Mouse (Mus musculus) embryonic facial prominence, embryonic 10.5 days (tissue): Measurements from ENCODE around the gene H2-M5. TPM values are rescaled to one million over a fixed set of nuclear protein-coding genes. Genes with fewer than 3 reads are reported as not detected.
A peak's percentile ranks its signal among the peaks of the same experiment; 100 is the strongest.
"Not testable (repeated sequence)": the region's sequence is repeated elsewhere in the genome, so short reads cannot be mapped to it uniquely, and the experiment has no call there.

Experiments used
- DNase-seq: peaks from one replicate; pipeline ENCODE4 v3.0.0-alpha.2; 2017; ENCODE audit warnings: low spot score
- H3K27ac ChIP-seq: fragments of 300-500 bp; sonication (generic); replicated peaks from 2 replicates; pipeline ENCODE4 v1.5.1; 2016; ENCODE audit warnings: mild to moderate bottlenecking
- H3K27me3 ChIP-seq: fragments of 300-500 bp; sonication (generic); replicated peaks from 2 replicates; pipeline ENCODE4 v1.6.1; 2016; ENCODE audit warnings: low read depth, mild to moderate bottlenecking; ENCODE audit not compliant: poor library complexity, severe bottlenecking
- H3K36me3 ChIP-seq: fragments of 300-500 bp; sonication (generic); replicated peaks from 2 replicates; pipeline ENCODE4 v1.6.1; 2016; ENCODE audit warnings: mild to moderate bottlenecking, moderate library complexity
- H3K4me1 ChIP-seq: fragments of 300-500 bp; sonication (generic); 2 replicates; pipeline ENCODE4 v1.6.1; 2016
- H3K4me3 ChIP-seq: fragments of 300-500 bp; sonication (generic); 2 replicates; pipeline ENCODE4 v1.5.1; 2016; ENCODE audit warnings: mild to moderate bottlenecking, moderate library complexity
- H3K9me3 ChIP-seq: fragments of 300-500 bp; sonication (generic); 2 replicates; pipeline ENCODE4 v1.6.1; 2016; ENCODE audit warnings: mild to moderate bottlenecking
- WGBS: fragments of 180-500 bp; shearing (Covaris S2); methylation state at CpG from one replicate; pipeline ENCODE4 v1.1.7; 2016; 5-methylcytosine and 5-hydroxymethylcytosine counted together
- polyA plus RNA-seq: library from polyadenylated mRNA; unstranded; fragments of >200 nt; fragmentation: Nextera tagmentation; extraction: Ambion mirVana; gene quantifications from 2 replicates; pipeline ENCODE4 v1.2.1, GENCODE M21; 2016

H2-M5 gene
- 0.52 and 0.87 TPM in 2 replicates for polyA plus RNA-seq

DNA sequence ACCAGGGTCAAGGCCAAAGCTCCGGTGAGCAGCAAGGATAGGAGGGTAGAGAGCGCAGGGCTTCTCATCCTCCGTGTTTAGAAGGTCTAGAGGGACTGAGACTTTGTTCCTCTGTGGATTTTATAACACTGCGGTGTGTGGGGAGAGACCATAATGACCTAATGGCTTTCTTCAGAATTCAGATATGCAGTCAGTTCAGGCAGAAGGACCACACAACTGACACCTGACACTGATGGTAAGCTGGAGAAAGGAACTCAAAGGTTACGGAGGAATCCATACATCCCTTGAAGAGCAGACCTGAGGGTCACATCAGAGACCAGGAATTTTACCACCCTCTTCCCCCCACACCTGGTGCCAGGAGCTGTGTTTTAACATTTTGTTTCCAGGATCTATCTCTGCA is at the start of gene H2-M5:
H2-M5 (minus strand) TSS at position 101 of the 400 bp plus-strand sequence.
- Histone ChIP-seq H3K27me3 (peaks cover 49% of the 10 kb centered on the region), H3K4me1 (0 out of 2 replicates have a peak, but pooled peaks cover 6% of the 10 kb centered on the region), H3K4me3 (peak within 1 kb of the TSS; percentile 29), H3K36me3 (no peaks in the 10 kb centered on the region), H3K9me3 (no peaks in the 10 kb centered on the region), H3K27ac (no peak within 1 kb of the TSS)
- DNase-seq = no peak
- 15% methylated on average over 5 of the region's 5 CpGs for WGBS

DNA sequence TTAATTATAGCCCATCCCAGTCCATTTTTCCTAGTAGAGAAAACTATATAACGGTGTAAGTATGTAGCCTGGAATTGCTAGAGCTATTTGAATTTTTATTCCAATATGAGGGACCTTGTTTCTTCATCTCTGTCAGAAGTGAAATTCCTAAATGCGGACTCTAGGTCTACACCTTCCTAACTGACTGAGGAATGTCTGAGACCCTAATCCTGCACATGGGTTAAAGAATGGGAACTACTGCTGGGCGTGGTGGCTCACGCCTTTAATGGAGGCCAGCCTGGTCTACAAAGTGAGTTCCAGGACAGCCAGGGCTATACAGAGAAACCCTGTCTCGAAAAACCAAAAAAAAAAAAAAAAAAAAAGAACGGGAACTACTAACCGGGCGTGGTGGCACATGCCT is 39.8 kb upstream of the H2-M5 start:
- no peaks in the 10 kb centered on the region for H3K9me3 ChIP-seq
- DNase-seq = no peak
- WGBS = 72% methylated on average over 8 of the region's 8 CpGs

DNA sequence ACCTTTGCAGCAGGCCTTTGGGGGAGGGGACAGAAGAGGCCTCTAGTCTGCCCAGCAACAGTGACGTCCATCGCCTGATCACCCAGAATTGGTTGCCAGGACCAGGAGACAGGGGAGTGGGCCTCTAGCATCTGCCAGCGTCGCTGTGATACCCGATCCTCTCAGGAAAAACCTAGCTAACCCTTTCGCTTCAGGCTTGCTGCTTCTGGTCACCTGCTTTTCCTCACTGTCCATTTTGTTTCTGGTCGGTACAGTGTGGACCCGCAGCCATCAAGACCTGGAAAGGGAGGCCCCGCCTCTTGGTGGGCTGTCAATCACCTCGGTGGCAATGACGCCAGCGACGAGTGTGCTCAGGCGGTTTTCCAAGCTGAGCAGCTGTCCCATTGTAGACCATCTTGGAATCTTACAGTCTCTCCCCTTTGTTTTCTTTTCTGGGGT is 39.4 kb upstream of the H2-M5 start:
- Histone ChIP-seq H3K9me3 (no peaks in the 10 kb centered on the region), H3K36me3 (no peaks in the 10 kb centered on the region), H3K4me3 (peak overlapping the region; percentile 54), H3K4me1 (peaks cover 17% of the 10 kb centered on the region; the same call in 1 of the 2 replicates), H3K27ac (peak overlapping the region; percentile 95), H3K27me3 (no peaks in the 10 kb centered on the region)
- under 1% methylated on average over 14 of the region's 14 CpGs for WGBS
- peak; percentile 97 for DNase-seq

More for the DNA sequence above, 39.8 kb upstream of the H2-M5 start:
- H3K4me1 ChIP-seq = peaks cover 17% of the 10 kb centered on the region; the same call in 1 of the 2 replicates
- H3K27me3 ChIP-seq = no peaks in the 10 kb centered on the region
- peak overlapping the region; percentile 95 for H3K27ac ChIP-seq
- H3K4me3 ChIP-seq = peak overlapping the region; percentile 54
- no peaks in the 10 kb centered on the region for H3K36me3 ChIP-seq

DNA sequence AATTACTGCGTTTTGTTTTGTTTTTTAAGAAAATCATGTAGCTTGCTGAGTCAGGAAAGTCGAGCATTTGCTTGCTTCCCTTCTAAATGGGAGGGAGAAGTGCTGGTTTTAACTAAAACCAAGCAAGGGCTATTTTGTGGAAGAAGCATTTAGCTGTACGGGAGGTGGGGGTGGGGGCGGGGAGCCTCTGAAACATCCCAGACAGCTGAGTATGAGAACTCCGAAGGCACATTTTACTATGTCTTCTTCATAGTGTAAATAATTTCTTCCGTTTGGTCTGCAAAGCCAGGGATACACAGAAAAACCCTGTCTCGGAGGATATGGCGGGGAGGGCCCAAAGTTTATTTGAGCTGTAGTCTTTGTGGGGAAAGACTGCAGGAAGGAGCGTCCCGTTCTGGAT is 38.9 kb upstream of the H2-M5 start:
- Histone ChIP-seq H3K9me3 (no peaks in the 10 kb centered on the region), H3K27ac (peak overlapping the region; percentile 95), H3K27me3 (no peaks in the 10 kb centered on the region), H3K4me1 (peaks cover 17% of the 10 kb centered on the region; the same call in 1 of the 2 replicates), H3K36me3 (no peaks in the 10 kb centered on the region), H3K4me3 (peak overlapping the region; percentile 54)
- 2% methylated on average over 10 of the region's 10 CpGs for WGBS
- DNase-seq = no peak

DNA sequence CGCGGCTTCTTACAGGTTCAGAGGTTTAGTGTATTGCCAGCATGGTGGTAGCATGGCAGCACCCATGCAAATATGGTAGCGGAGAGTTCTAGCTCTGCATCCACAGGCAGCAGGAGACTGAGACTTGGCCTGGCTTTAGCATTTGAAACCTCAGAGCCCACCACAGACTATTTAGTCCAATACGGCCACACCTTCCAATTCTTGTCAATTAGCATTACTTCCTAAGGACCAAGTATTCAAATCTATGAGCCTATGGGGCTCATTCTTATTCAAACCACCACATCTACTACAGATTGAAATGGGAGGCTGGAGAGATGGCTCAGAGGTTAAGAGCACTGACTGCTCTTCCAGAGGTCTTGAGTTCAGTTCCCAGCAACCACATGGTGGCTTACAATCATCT is 38.1 kb upstream of the H2-M5 start:
- Histone ChIP-seq H3K27me3 (no peaks in the 10 kb centered on the region), H3K27ac (peak overlapping the region; percentile 95)

DNA sequence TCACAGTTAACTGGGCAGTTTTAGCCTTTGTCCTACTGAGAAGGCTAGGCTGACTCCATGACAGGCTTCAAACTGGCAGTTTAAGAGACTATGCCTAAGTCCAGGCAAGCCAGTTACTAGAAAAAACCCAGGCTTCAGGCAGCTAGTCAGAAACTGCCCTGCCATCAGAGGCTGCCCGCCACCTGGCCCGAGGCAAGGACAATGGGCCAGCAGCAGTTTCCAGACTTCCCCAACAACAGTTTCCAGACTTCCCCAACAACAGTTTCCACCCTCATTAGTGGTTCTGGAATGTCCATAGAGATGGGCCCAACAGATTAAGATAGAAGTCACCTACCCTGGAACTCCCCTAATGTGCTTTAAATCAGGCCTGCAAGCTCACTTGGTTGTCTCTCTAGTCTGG is 37.1 kb upstream of the H2-M5 start:
- 83% methylated on average over 2 of the region's 2 CpGs for WGBS
- no peak for DNase-seq
- H3K27ac ChIP-seq = peak overlapping the region; percentile 0; the same call in 1 of the 2 replicates

More for the DNA sequence above, 38.1 kb upstream of the H2-M5 start:
- no peak for DNase-seq
- H3K36me3 ChIP-seq = no peaks in the 10 kb centered on the region
- no peak overlapping the region for H3K4me3 ChIP-seq
- H3K9me3 ChIP-seq = no peaks in the 10 kb centered on the region
- peaks cover 17% of the 10 kb centered on the region; the same call in 1 of the 2 replicates for H3K4me1 ChIP-seq
- 95% methylated on average over 4 of the region's 4 CpGs for WGBS

DNA sequence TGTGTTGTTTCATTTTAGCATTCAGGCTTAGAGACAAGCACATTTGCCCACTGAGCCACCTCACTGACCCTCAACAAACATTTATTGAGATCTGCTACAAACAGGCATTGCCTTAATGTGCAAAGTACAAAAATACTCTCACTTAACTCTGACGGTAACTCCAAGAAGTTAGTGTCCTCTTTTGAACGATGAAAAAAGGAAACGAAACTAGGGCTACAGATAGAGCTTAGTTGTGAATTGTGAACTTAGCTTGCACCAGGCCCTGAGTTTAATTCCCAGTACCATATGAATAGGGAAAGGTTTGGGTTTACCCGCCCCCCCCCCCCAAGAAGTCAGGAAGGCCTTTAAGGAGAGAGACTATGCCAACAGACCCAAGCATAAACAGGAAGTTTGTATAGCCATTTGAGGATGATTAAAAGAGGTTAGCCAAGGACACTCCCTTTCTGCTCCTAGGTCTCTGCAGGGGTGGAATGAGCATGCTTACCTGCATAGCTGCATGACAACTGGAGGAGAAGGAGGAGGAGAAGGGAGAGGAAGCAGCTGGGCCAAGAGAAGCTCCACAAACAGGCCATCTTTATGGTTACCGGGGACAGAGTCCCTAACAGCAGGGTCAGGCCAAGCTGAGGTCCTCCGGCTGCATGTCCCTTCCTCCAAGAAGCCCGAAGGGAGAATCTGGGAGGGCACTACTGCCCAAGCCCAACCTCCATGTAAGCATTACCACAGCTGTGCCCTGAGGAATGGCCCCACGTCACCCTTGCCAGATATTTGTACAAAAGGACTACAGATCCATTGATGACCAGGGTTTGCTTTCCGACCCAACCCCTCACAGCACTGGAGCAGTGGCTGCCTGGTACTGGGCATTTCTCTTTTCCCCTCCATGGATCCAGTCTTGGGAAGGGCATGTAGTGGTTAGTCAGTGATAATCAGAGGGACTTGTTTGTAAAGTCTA is 33.6 kb upstream of the H2-M5 start, which contains the start of gene Mog:
Mog (minus strand) TSS at position 771 of the 949 bp plus-strand sequence.
- WGBS = 70% methylated on average over 9 of the region's 9 CpGs
- no peak within 1 kb of the TSS for H3K27ac ChIP-seq
- no peak within 1 kb of the TSS for H3K4me3 ChIP-seq

More for the DNA sequence above, 37.1 kb upstream of the H2-M5 start:
- H3K9me3 ChIP-seq = no peaks in the 10 kb centered on the region
- H3K4me1 ChIP-seq = peaks cover 17% of the 10 kb centered on the region; the same call in 1 of the 2 replicates
- H3K36me3 ChIP-seq = no peaks in the 10 kb centered on the region
- H3K27me3 ChIP-seq = no peaks in the 10 kb centered on the region
- H3K4me3 ChIP-seq = no peak overlapping the region

DNA sequence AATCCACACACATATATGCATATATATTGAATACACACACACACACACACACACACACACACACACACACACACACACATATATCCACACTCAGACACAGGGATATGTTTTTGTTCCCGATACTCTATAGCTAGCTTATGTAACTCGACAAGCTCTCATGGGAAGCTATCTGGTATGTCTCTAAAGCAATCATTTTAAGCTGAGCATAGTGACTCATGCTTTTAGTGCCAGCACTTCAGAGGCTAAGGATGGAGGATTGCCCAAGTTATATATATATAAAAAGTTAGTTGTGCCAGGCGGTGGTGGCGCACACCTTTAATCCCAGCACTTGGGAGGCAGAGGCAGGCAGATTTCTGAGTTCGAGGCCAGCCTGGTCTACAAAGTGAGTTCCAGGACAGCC is 29.9 kb upstream of the H2-M5 start:
- H3K9me3 ChIP-seq, H3K27ac ChIP-seq, H3K4me1 ChIP-seq, DNase-seq, H3K36me3 ChIP-seq, H3K27me3 ChIP-seq, H3K4me3 ChIP-seq: not testable (repeated sequence)
- WGBS = 94% methylated on average over 5 of the region's 5 CpGs

More for the DNA sequence above, 33.6 kb upstream of the H2-M5 start, which contains the start of gene Mog:
- Histone ChIP-seq H3K36me3 (no peaks in the 10 kb centered on the region), H3K4me1 (peaks cover 7% of the 10 kb centered on the region; the same call in 1 of the 2 replicates), H3K9me3 (no peaks in the 10 kb centered on the region), H3K27me3 (no peaks in the 10 kb centered on the region)
- DNase-seq = no peak

DNA sequence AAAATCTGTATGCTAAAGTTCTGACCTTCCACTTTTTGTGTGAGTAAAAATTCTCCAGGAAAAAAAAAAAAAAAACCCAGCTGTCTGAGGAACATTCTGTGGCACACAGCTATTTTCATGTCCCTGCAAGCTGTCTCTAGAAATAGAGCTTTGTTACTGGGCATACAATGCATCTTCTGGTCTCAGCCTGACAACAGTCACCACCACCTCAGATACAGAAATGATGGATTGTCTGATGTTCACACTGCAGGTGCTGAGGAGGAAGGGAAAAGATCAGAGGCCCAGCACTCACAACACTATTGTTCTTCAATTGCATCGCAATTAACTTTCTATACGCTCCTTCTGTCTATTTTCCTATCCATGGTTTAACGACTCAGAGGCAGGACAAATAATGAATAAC is 29.0 kb upstream of the H2-M5 start:
- Histone ChIP-seq H3K27me3 (no peaks in the 10 kb centered on the region), H3K9me3 (no peaks in the 10 kb centered on the region), H3K4me1 (no peaks in the 10 kb centered on the region), H3K36me3 (no peaks in the 10 kb centered on the region), H3K4me3 (no peak overlapping the region), H3K27ac (no peak overlapping the region)
- WGBS = 75% methylated on average over 3 of the region's 3 CpGs
- no peak for DNase-seq

DNA sequence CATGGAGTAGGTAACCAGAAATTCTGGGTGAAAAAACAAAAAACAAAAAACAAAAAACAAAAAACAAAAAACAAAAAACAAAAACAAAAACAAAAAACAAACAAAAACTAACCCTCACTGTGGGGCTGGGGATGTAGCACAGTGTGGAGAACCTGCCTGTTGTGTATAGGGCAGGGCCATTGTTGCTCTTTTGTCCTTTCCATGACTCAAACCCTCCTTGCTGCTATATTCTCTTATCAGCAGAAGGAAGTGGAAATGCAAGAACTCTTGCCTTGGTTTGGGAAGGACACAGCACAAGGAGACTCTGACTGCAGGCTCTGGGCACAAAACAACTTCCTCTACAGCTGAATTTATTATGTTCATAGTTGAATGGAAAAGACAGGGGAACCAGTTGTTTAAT is 27.0 kb upstream of the H2-M5 start:
- Histone ChIP-seq H3K36me3 (peaks cover 11% of the 10 kb centered on the region), H3K27me3 (no peaks in the 10 kb centered on the region), H3K9me3 (no peaks in the 10 kb centered on the region), H3K4me1 (no peaks in the 10 kb centered on the region), H3K4me3 (no peak overlapping the region), H3K27ac (no peak overlapping the region)
- DNase-seq = no peak

DNA sequence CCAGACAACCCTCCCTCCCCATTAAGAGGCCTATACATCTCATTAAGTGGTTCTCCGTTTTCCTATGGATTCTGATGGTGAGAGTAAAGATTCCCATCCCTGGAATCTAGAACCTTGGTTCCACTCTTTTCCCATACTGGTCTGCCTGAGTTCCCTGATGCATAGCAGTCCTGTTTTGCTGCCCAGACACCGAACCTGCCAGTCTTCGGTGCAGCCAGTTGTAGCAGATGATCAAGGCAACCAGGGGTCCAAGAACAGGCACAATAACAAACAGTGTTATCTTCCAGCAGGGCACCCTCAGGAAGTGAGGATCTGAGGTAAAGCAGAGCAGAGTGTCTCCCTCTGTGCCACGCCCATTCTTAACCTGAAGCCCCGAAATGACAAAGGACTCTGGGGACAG is 22.8 kb upstream of the H2-M5 start:
- Histone ChIP-seq H3K4me3 (no peak overlapping the region), H3K27me3 (no peaks in the 10 kb centered on the region), H3K9me3 (no peaks in the 10 kb centered on the region), H3K36me3 (peaks cover 53% of the 10 kb centered on the region), H3K4me1 (no peaks in the 10 kb centered on the region), H3K27ac (no peak overlapping the region)
- DNase-seq = no peak
- 75% methylated on average over 5 of the region's 5 CpGs for WGBS

DNA sequence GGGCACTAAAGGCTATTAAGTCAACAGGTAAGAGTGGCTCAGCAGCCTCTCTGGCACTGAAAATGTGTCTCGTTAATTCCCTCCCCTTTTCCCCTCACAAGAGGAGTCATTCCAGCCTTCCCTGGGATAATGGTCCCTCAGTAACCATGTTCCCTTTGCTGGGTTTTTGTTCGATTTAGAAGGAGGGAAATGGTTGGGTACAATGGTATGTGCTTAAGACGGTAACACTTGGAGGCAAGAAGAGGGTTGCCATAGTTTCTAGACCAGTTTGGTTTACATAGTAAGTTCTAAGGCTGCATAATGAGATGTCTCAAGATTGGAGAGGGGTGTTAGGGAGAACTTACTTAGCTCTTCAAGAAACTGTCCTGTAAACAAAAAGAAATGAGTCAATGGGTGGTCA is 22.4 kb upstream of the H2-M5 start:
- H3K36me3 ChIP-seq = peaks cover 57% of the 10 kb centered on the region
- H3K27ac ChIP-seq = no peak overlapping the region
- no peaks in the 10 kb centered on the region for H3K4me1 ChIP-seq
- H3K27me3 ChIP-seq = no peaks in the 10 kb centered on the region
- WGBS = 77% methylated on average over 3 of the region's 3 CpGs
- no peak for DNase-seq
- H3K9me3 ChIP-seq = no peaks in the 10 kb centered on the region
- H3K4me3 ChIP-seq = no peak overlapping the region
